Mouse (Mus musculus) C2C12 (cell line): Measurements from ENCODE around the gene Alkbh3. TPM values are rescaled to one million over a fixed set of nuclear protein-coding genes. Genes with fewer than 3 reads are reported as not detected.
A peak's percentile ranks its signal among the peaks of the same experiment; 100 is the strongest.

Source experiments
- H3K27me3 ChIP-seq: one replicate; pipeline ENCODE4 v1.6.1; 2011; ENCODE audit not compliant: control insufficient read depth, insufficient read depth, insufficient read length
- H3K36me3 ChIP-seq: one replicate; pipeline ENCODE4 v1.6.1; 2011; ENCODE audit not compliant: control insufficient read depth, insufficient read depth
- H3K4me3 ChIP-seq: one replicate; pipeline ENCODE4 v1.5.1; 2011; ENCODE audit warnings: mild to moderate bottlenecking, control low read depth; ENCODE audit not compliant: poor library complexity, insufficient read depth, severe bottlenecking
- H3K79me2 ChIP-seq: one replicate; pipeline ENCODE4 v1.6.1; 2011; ENCODE audit not compliant: control insufficient read depth, insufficient read depth
- H3K79me3 ChIP-seq: one replicate; pipeline ENCODE4 v1.6.1; 2011; ENCODE audit warnings: low read depth, control low read depth
- H3ac ChIP-seq: one replicate; pipeline ENCODE3; 2011; ENCODE audit warnings: low read depth; ENCODE audit not compliant: control insufficient read depth, insufficient read length
- CEBPB ChIP-seq: IDR thresholded peaks from one replicate; pipeline ENCODE4 v1.6.1; 2011; ENCODE audit warnings: low read depth, mild to moderate bottlenecking, control low read depth, moderate library complexity
- CTCF ChIP-seq: IDR thresholded peaks from one replicate; pipeline ENCODE4 v1.5.1; 2011; ENCODE audit not compliant: control insufficient read depth, insufficient read depth, insufficient read length
- FOSL1 ChIP-seq: IDR thresholded peaks from one replicate; pipeline ENCODE4 v1.8.0; 2011; ENCODE audit warnings: mild to moderate bottlenecking, low read length; ENCODE audit not compliant: poor library complexity, insufficient read depth, severe bottlenecking
- MAX ChIP-seq: IDR thresholded peaks from one replicate; pipeline ENCODE4 v1.6.1; 2011; ENCODE audit warnings: mild to moderate bottlenecking, control low read depth
- MYOD1 ChIP-seq: IDR thresholded peaks from one replicate; pipeline ENCODE4 v1.6.1; 2011; ENCODE audit warnings: low read depth; ENCODE audit not compliant: control insufficient read depth, insufficient read length
- MYOG ChIP-seq: IDR thresholded peaks from one replicate; pipeline ENCODE4 v1.6.1; 2011; ENCODE audit not compliant: control insufficient read depth, insufficient read length; ENCODE audit errors: extremely low read depth
- USF1 ChIP-seq: IDR thresholded peaks from one replicate; pipeline ENCODE4 v1.6.1; 2011; ENCODE audit warnings: low read depth, mild to moderate bottlenecking, control low read depth, moderate library complexity
- polyA plus RNA-seq: library from polyadenylated mRNA; unstranded; fragments of >200 nt; fragmentation: generic; extraction: Trizol; gene quantifications from one replicate; pipeline ENCODE4 v1.2.1, GENCODE M21; 2012; ENCODE audit warnings: missing spikeins

Gene Alkbh3
- polyA plus RNA-seq, 1 experiment = 57.2 TPM

GRCm38 (mm10) chr2:94043662-94044061 lies 33.1 kb upstream of the Alkbh3 start:
- no peak for TF ChIP-seq FOSL1
- no peak for TF ChIP-seq MAX
- no peak for TF ChIP-seq MYOD1
- TF ChIP-seq MYOG = no peak
- no peak for TF ChIP-seq USF1
- no peak for TF ChIP-seq CEBPB
- TF ChIP-seq CTCF = no peak
- no peaks in the 10 kb centered on the region for H3K27me3 ChIP-seq
- H3K36me3 ChIP-seq = peaks cover 34% of the 10 kb centered on the region
- H3K4me3 ChIP-seq = no peak overlapping the region
- no peak overlapping the region for H3ac ChIP-seq
- H3K79me3 ChIP-seq = no peaks in the 10 kb centered on the region
- H3K79me2 ChIP-seq = peaks cover 5% of the 10 kb centered on the region

- H3ac ChIP-seq = no peak overlapping the region
- no peaks in the 10 kb centered on the region for H3K27me3 ChIP-seq
- peaks cover 5% of the 10 kb centered on the region for H3K79me2 ChIP-seq
- H3K4me3 ChIP-seq = no peak overlapping the region
- peaks cover 34% of the 10 kb centered on the region for H3K36me3 ChIP-seq
- TF ChIP-seq USF1 = no peak
- TF ChIP-seq FOSL1 = no peak
- TF ChIP-seq MAX = no peak
- no peak for TF ChIP-seq CTCF
- TF ChIP-seq MYOG = no peak
- TF ChIP-seq CEBPB = no peak
- TF ChIP-seq MYOD1 = no peak
- H3K79me3 ChIP-seq = no peaks in the 10 kb centered on the region
These were observed 31.9 kb upstream of the Alkbh3 start for GRCm38 (mm10) chr2:94042461-94042860.

GRCm38 (mm10) chr2:94040391-94041125 lies 30.0 kb upstream of the Alkbh3 start:
- TF ChIP-seq CTCF (no peak), MYOD1 (no peak), FOSL1 (no peak), CEBPB (no peak), MAX (no peak), MYOG (no peak), USF1 (no peak)
- Histone ChIP-seq H3K79me2 (no peaks in the 10 kb centered on the region), H3ac (no peak overlapping the region), H3K79me3 (no peaks in the 10 kb centered on the region), H3K4me3 (no peak overlapping the region), H3K36me3 (peaks cover 34% of the 10 kb centered on the region), H3K27me3 (no peaks in the 10 kb centered on the region)

GRCm38 (mm10) chr2:94035428-94036331 lies 25.1 kb upstream of the Alkbh3 start:
- H3K79me3 ChIP-seq = no peaks in the 10 kb centered on the region

GRCm38 (mm10) chr2:94030602-94031001 lies 20.0 kb upstream of the Alkbh3 start:
- TF ChIP-seq USF1 = no peak
- TF ChIP-seq MYOD1 = no peak
- no peak for TF ChIP-seq CEBPB
- no peak for TF ChIP-seq MAX
- TF ChIP-seq CTCF = no peak
- TF ChIP-seq FOSL1 = no peak
- no peak for TF ChIP-seq MYOG
- H3K4me3 ChIP-seq = no peak overlapping the region

More at GRCm38 (mm10) chr2:94035428-94036331, 25.1 kb upstream of the Alkbh3 start:
- Histone ChIP-seq H3K79me2 (no peaks in the 10 kb centered on the region), H3K4me3 (no peak overlapping the region), H3ac (no peak overlapping the region), H3K36me3 (peaks cover 60% of the 10 kb centered on the region), H3K27me3 (no peaks in the 10 kb centered on the region)
- TF ChIP-seq CEBPB (no peak), MYOG (no peak), USF1 (no peak), MAX (no peak), MYOD1 (no peak), CTCF (peak; percentile 75), FOSL1 (no peak)

GRCm38 (mm10) chr2:94024637-94025036 lies 14.0 kb upstream of the Alkbh3 start:
- Histone ChIP-seq H3ac (no peak overlapping the region), H3K79me2 (no peaks in the 10 kb centered on the region), H3K4me3 (no peak overlapping the region), H3K36me3 (no peaks in the 10 kb centered on the region), H3K27me3 (no peaks in the 10 kb centered on the region), H3K79me3 (no peaks in the 10 kb centered on the region)
- TF ChIP-seq USF1 (no peak), MYOG (no peak), CEBPB (no peak), MYOD1 (no peak), MAX (no peak), CTCF (no peak), FOSL1 (no peak)

More at GRCm38 (mm10) chr2:94030602-94031001, 20.0 kb upstream of the Alkbh3 start:
- Histone ChIP-seq H3K79me2 (no peaks in the 10 kb centered on the region), H3K27me3 (no peaks in the 10 kb centered on the region), H3K36me3 (peaks cover 47% of the 10 kb centered on the region), H3ac (no peak overlapping the region), H3K79me3 (no peaks in the 10 kb centered on the region)
